Mouse (Mus musculus) MEL (cell line): ENCODE results near the gene Usp40. TPM values are rescaled to one million over a fixed set of nuclear protein-coding genes. Genes with fewer than 3 reads are reported as not detected.
A peak's percentile ranks its signal among the peaks of the same experiment; 100 is the strongest.

Experiments used
- DNase-seq: peaks from one replicate; pipeline ENCODE4 v3.0.0; 2011; ENCODE audit warnings: low read depth, low spot score
- H3K27ac ChIP-seq: 2 replicates; pipeline ENCODE4 v1.5.1; 2012; ENCODE audit warnings: low read depth, mild to moderate bottlenecking, control low read depth, low read length, moderate library complexity; ENCODE audit not compliant: control insufficient read depth
- H3K27me3 ChIP-seq, 2 experiments: fragments of 150-350 bp in 1 of 2; sonication (generic) in 1 of 2; 2 replicates each; pipeline ENCODE4 v1.6.1; 2012; ENCODE audit warnings: low read length in 2 of 2, mild to moderate bottlenecking in 2 of 2, improper control_type of control experiment in 1 of 2, moderate library complexity in 1 of 2; ENCODE audit not compliant: insufficient read depth in 2 of 2, control insufficient read depth in 1 of 2
- H3K36me3 ChIP-seq, 2 experiments: 2 replicates each; pipeline ENCODE4 v1.6.1; 2012 to 2014; ENCODE audit warnings: low read length in 2 of 2, improper control_type of control experiment in 1 of 2, inconsistent platforms in 1 of 2, mild to moderate bottlenecking in 1 of 2; ENCODE audit not compliant: insufficient read depth in 2 of 2, control insufficient read depth in 1 of 2
- H3K4me1 ChIP-seq, 2 experiments: fragments of 150-350 bp in 1 of 2; sonication (generic) in 1 of 2; 2 replicates each; pipeline ENCODE4 v1.6.1; 2012; ENCODE audit warnings: low read length in 2 of 2, improper control_type of control experiment in 1 of 2, mild to moderate bottlenecking in 1 of 2; ENCODE audit not compliant: insufficient read depth in 2 of 2, control insufficient read depth in 1 of 2
- H3K4me3 ChIP-seq, 2 experiments: fragments of 150-350 bp in 1 of 2; sonication (generic) in 1 of 2; 2 replicates each; pipeline ENCODE4 v1.5.1; 2012; ENCODE audit warnings: low read depth in 2 of 2, low read length in 2 of 2, mild to moderate bottlenecking in 2 of 2, moderate library complexity in 2 of 2, control low read depth in 1 of 2, improper control_type of control experiment in 1 of 2; ENCODE audit not compliant: control insufficient read depth in 1 of 2, insufficient read depth in 1 of 2
- H3K79me2 ChIP-seq: 2 replicates; pipeline ENCODE4 v1.6.1; 2012; ENCODE audit warnings: mild to moderate bottlenecking, low read length, moderate library complexity; ENCODE audit not compliant: control insufficient read depth, poor library complexity, insufficient read depth
- H3K9ac ChIP-seq: 2 replicates; pipeline ENCODE4 v1.6.1; 2012; ENCODE audit warnings: low read depth, mild to moderate bottlenecking, control low read depth, low read length, moderate library complexity; ENCODE audit not compliant: control insufficient read depth, poor library complexity, severe bottlenecking
- H3K9me3 ChIP-seq: fragments of 150-350 bp; sonication (generic); replicated peaks from 2 replicates; pipeline ENCODE4 v1.6.1; 2012; ENCODE audit warnings: mild to moderate bottlenecking, low read length, improper control_type of control experiment, moderate library complexity; ENCODE audit not compliant: insufficient read depth
- BHLHE40 ChIP-seq: IDR thresholded peaks from 2 replicates; pipeline ENCODE4 v1.6.1; 2012; ENCODE audit warnings: low read depth, mild to moderate bottlenecking, inconsistent platforms, low read length, improper control_type of control experiment, borderline replicate concordance
- CHD1 ChIP-seq: IDR thresholded peaks from 2 replicates; pipeline ENCODE4 v1.6.1; 2012; ENCODE audit warnings: low read depth, mild to moderate bottlenecking, inconsistent platforms, low read length, improper control_type of control experiment
- CHD2 ChIP-seq: IDR thresholded peaks from 2 replicates; pipeline ENCODE4 v1.6.1; 2011; ENCODE audit warnings: low read length, improper control_type of control experiment
- E2F4 ChIP-seq: IDR thresholded peaks from 2 replicates; pipeline ENCODE4 v1.6.1; 2011; ENCODE audit warnings: low read depth, low read length, improper control_type of control experiment, borderline replicate concordance
- EP300 ChIP-seq, 2 experiments: IDR thresholded peaks; 2 replicates each; pipeline ENCODE4 v1.6.1; 2011; ENCODE audit warnings: improper control_type of control experiment in 2 of 2, low read length in 2 of 2, low read depth in 1 of 2, mild to moderate bottlenecking in 1 of 2
- ETS1 ChIP-seq: IDR thresholded peaks from 2 replicates; pipeline ENCODE4 v1.6.1; 2012; ENCODE audit warnings: low read depth, mild to moderate bottlenecking, inconsistent platforms, low read length, improper control_type of control experiment, moderate library complexity
- GATA1 ChIP-seq: IDR thresholded peaks from 2 replicates; pipeline ENCODE4 v1.6.1; 2011; ENCODE audit warnings: low read depth, low read length, improper control_type of control experiment
- HCFC1 ChIP-seq: IDR thresholded peaks from 2 replicates; pipeline ENCODE4 v1.6.1; 2012; ENCODE audit warnings: low read depth, mild to moderate bottlenecking, inconsistent platforms, low read length, improper control_type of control experiment, moderate library complexity
- JUND ChIP-seq: IDR thresholded peaks from 2 replicates; pipeline ENCODE4 v1.6.1; 2011; ENCODE audit warnings: low read depth, mild to moderate bottlenecking, improper control_type of control experiment, low read length
- KAT2A ChIP-seq: conservative IDR thresholded peaks from 2 replicates; pipeline ENCODE4 v1.6.1; 2012; ENCODE audit warnings: low read depth, low read length, improper control_type of control experiment, inconsistent platforms
- MAFK ChIP-seq: IDR thresholded peaks from 2 replicates; pipeline ENCODE4 v1.6.1; 2011; ENCODE audit warnings: low read depth, mild to moderate bottlenecking, low read length, improper control_type of control experiment, borderline replicate concordance
- MAX ChIP-seq: IDR thresholded peaks from 2 replicates; pipeline ENCODE4 v1.6.1; 2011; ENCODE audit warnings: low read length, improper control_type of control experiment
- MAZ ChIP-seq: IDR thresholded peaks from 2 replicates; pipeline ENCODE4 v1.6.1; 2012; ENCODE audit warnings: low read depth, mild to moderate bottlenecking, inconsistent platforms, low read length, improper control_type of control experiment
- MYB ChIP-seq: IDR thresholded peaks from 2 replicates; pipeline ENCODE4 v1.6.1; 2011; ENCODE audit warnings: mild to moderate bottlenecking, low read depth, low read length, improper control_type of control experiment
- MYC ChIP-seq: IDR thresholded peaks from 2 replicates; pipeline ENCODE4 v1.6.1; 2011; ENCODE audit warnings: low read depth, mild to moderate bottlenecking, low read length, improper control_type of control experiment, moderate library complexity
- NELFE ChIP-seq: IDR thresholded peaks from 2 replicates; pipeline ENCODE4 v1.6.1; 2011; ENCODE audit warnings: low read depth, low read length, improper control_type of control experiment
- NRF1 ChIP-seq: IDR thresholded peaks from 2 replicates; pipeline ENCODE4 v1.6.1; 2014; ENCODE audit warnings: low read depth, mild to moderate bottlenecking, inconsistent platforms, low read length, improper control_type of control experiment, moderate library complexity; ENCODE audit not compliant: poor library complexity, insufficient read depth, severe bottlenecking
- POLR2A ChIP-seq, 2 experiments: IDR thresholded peaks; 2 replicates each; pipeline ENCODE4 v1.6.1; 2011 to 2012; ENCODE audit warnings: low read length in 2 of 2, mild to moderate bottlenecking in 2 of 2, control low read depth in 1 of 2, improper control_type of control experiment in 1 of 2, low read depth in 1 of 2, moderate library complexity in 1 of 2; ENCODE audit not compliant: control insufficient read depth in 1 of 2, insufficient read depth in 1 of 2, poor library complexity in 1 of 2
- POLR2AphosphoS2 ChIP-seq: IDR thresholded peaks from 2 replicates; pipeline ENCODE4 v1.6.1; 2011; ENCODE audit warnings: low read length, improper control_type of control experiment
- POLR2AphosphoS5 ChIP-seq: IDR thresholded peaks from 2 replicates; pipeline ENCODE4 v1.6.1; 2012; ENCODE audit warnings: low read depth, borderline replicate concordance, mild to moderate bottlenecking, inconsistent platforms, low read length, moderate library complexity, mixed read lengths
- RCOR1 ChIP-seq: IDR thresholded peaks from 2 replicates; pipeline ENCODE4 v1.6.1; 2012; ENCODE audit warnings: low read depth, mild to moderate bottlenecking, inconsistent platforms, low read length, improper control_type of control experiment
- SIN3A ChIP-seq: IDR thresholded peaks from 2 replicates; pipeline ENCODE4 v1.6.1; 2012; ENCODE audit warnings: low read length, improper control_type of control experiment, inconsistent platforms
- TAL1 ChIP-seq: IDR thresholded peaks from 2 replicates; pipeline ENCODE4 v1.6.1; 2012; ENCODE audit warnings: mild to moderate bottlenecking, inconsistent platforms, low read length, moderate library complexity, mixed read lengths
- TBP ChIP-seq: IDR thresholded peaks from 2 replicates; pipeline ENCODE4 v1.8.0; 2011; ENCODE audit warnings: low read depth, low read length, improper control_type of control experiment
- TCF12 ChIP-seq: IDR thresholded peaks from 2 replicates; pipeline ENCODE4 v1.6.1; 2014; ENCODE audit warnings: low read depth, mild to moderate bottlenecking, inconsistent platforms, low read length, improper control_type of control experiment, moderate library complexity
- UBTF ChIP-seq: IDR thresholded peaks from 2 replicates; pipeline ENCODE4 v1.6.1; 2012; ENCODE audit warnings: low read depth, mild to moderate bottlenecking, inconsistent platforms, low read length, improper control_type of control experiment, moderate library complexity, borderline replicate concordance; ENCODE audit not compliant: insufficient read depth
- USF1 ChIP-seq: IDR thresholded peaks from 2 replicates; pipeline ENCODE4 v1.6.1; 2014; ENCODE audit warnings: low read depth, mild to moderate bottlenecking, inconsistent platforms, low read length, improper control_type of control experiment, moderate library complexity
- ZC3H11A ChIP-seq: IDR thresholded peaks from 2 replicates; pipeline ENCODE4 v1.6.1; 2012; ENCODE audit warnings: low read depth, mild to moderate bottlenecking, inconsistent platforms, low read length, improper control_type of control experiment
- ZKSCAN1 ChIP-seq: IDR thresholded peaks from 2 replicates; pipeline ENCODE4 v1.6.1; 2012; ENCODE audit warnings: low read depth, mild to moderate bottlenecking, inconsistent platforms, low read length, improper control_type of control experiment, moderate library complexity
- ZMIZ1 ChIP-seq: IDR thresholded peaks from 2 replicates; pipeline ENCODE4 v1.6.1; 2012; ENCODE audit warnings: low read depth, mild to moderate bottlenecking, inconsistent platforms, low read length, improper control_type of control experiment, moderate library complexity
- ZNF384 ChIP-seq: IDR thresholded peaks from 2 replicates; pipeline ENCODE4 v1.6.1; 2012; ENCODE audit warnings: low read depth, mild to moderate bottlenecking, inconsistent platforms, low read length, improper control_type of control experiment
- polyA plus RNA-seq, 2 experiments: library from polyadenylated mRNA; stranded (reverse) in 1 of 2; unstranded in 1 of 2; fragments of >175 nt in 1 of 2; fragments of >200 nt in 1 of 2; gene quantifications; 2 replicates each; pipeline versions ENCODE4 v1.2.1 to v1.2.4; 2012; ENCODE audit warnings: low replicate concordance in 2 of 2, low read depth in 1 of 2; ENCODE audit not compliant: insufficient read length in 2 of 2, insufficient read depth in 1 of 2, missing spikeins in 1 of 2
- total RNA-seq: library from RNA; depleted of rRNA; stranded (reverse); fragments of 300-350 nt; gene quantifications from 2 replicates; pipeline ENCODE4 v1.2.3, GENCODE M21; 2012

Usp40 gene
- total and polyA plus RNA-seq, 3 experiments = 8.9 to 10.1 TPM; not detected in 1

DNA sequence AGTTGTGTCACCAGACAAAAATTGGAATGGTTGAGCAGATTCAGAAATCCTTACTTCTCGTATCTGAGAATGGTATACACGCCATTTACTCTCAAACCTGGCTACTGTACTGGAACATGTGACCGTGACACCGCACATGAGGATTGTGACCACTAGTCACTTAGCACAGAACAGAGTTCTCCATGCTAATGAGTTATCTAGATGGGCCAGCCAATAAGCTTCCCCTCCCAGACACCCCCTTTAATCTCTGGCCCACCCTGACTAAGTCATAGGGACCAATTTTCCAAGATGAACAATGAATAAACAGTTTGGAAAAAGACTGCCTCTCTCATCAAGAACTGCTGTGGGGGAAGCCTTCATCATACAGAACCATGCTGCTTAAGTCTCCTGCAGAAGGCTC, 47.6 kb downstream of the Usp40 start (continued):
- TF ChIP-seq POLR2A (IDR thresholded peaks at IDR 0.05; ENCODE audit: control insufficient read depth in 1 of 2, insufficient read depth in 1 of 2, low read depth in 1 of 2, low read length in 2 of 2, poor library complexity in 1 of 2) = no peak
- TF ChIP-seq NRF1 = no peak
- TF ChIP-seq UBTF = no peak
- 0 out of 2 replicates have a peak, but pooled peaks have one; percentile 52 for TF ChIP-seq MYC
- no peak for TF ChIP-seq E2F4
- TF ChIP-seq MAFK = no peak
- TF ChIP-seq ZMIZ1 = 0 out of 2 replicates have a peak, but pooled peaks have one; percentile 65
- no peak for TF ChIP-seq MAZ
- TF ChIP-seq POLR2AphosphoS5 = no peak
- TF ChIP-seq KAT2A = no peak

DNA sequence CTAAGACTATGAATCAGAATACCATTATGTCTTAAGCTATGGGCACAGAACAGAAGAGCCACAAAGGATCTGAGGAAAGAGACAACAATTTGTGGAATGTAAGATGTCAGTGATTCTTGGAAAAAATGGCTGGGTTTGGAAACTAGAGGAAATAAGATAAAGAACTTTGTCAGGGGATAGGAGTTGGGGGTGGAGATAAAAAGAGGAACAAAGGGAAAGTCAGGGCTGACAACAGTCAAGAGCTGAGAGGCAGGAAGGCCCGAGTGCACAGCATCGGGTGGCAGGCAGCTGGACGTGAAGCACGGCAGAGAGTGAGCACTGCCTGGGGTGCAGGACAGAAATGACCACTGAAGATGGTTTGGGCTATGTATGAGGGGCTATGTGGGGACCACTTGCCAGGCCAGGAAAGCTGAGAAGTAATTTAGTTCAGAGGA, 48.3 kb downstream of the Usp40 start:
- TF ChIP-seq POLR2A (IDR thresholded peaks at IDR 0.05; ENCODE audit: control insufficient read depth in 1 of 2, insufficient read depth in 1 of 2, low read depth in 1 of 2, low read length in 2 of 2, poor library complexity in 1 of 2) = peak; percentile 74 to 84; a peak in 3 of 4 replicates
- peak; percentile 68; the same call in 1 of the 2 replicates for TF ChIP-seq POLR2AphosphoS2
- no peak for TF ChIP-seq CHD1
- TF ChIP-seq E2F4 = no peak
- TF ChIP-seq SIN3A = peak; percentile 80; the same call in 1 of the 2 replicates
- TF ChIP-seq MAX = no peak
- TF ChIP-seq KAT2A = no peak
- no peak; the same call in 1 of the 2 replicates for TF ChIP-seq BHLHE40
- no peak for TF ChIP-seq ZNF384
- peak; percentile 70; the same call in 1 of the 2 replicates for TF ChIP-seq GATA1
- peak; percentile 78 for TF ChIP-seq TCF12
- peak; percentile 71 to 79 for TF ChIP-seq EP300 (IDR thresholded peaks at IDR 0.05; ENCODE audit: low read depth in 1 of 2, low read length in 2 of 2)
- TF ChIP-seq CHD2 = no peak
- no peak for TF ChIP-seq ZC3H11A
- no peak; the same call in 1 of the 2 replicates for TF ChIP-seq MYB
- 0 out of 2 replicates have a peak, but pooled peaks have one; percentile 12 for TF ChIP-seq HCFC1
- peak; percentile 23; the same call in 1 of the 2 replicates for TF ChIP-seq TAL1
- TF ChIP-seq RCOR1 = peak; percentile 73
- peak; percentile 74 for TF ChIP-seq TBP
- TF ChIP-seq JUND = no peak
- no peak for TF ChIP-seq ZKSCAN1
- TF ChIP-seq MAZ = peak; percentile 55; the same call in 1 of the 2 replicates
- TF ChIP-seq NELFE = peak; percentile 67
- peak; percentile 80 for TF ChIP-seq ETS1
- peak; percentile 64 for TF ChIP-seq ZMIZ1
- TF ChIP-seq USF1 = no peak
- TF ChIP-seq, all 39 proteins: peak for 14
- Histone ChIP-seq H3K9me3 (no peaks in the 10 kb centered on the region), H3K79me2 (peaks cover 2% of the 10 kb centered on the region; the same call in 1 of the 2 replicates), H3K9ac (peak overlapping the region; percentile 77), H3K27me3 (no peaks in the 10 kb centered on the region), H3K4me3 (peak overlapping the region; percentile 34 to 42), H3K27ac (peak overlapping the region; percentile 100), H3K36me3 (peaks cover 3 to 42% of the 10 kb centered on the region in 2 experiments), H3K4me1 (peaks cover 21 to 31% of the 10 kb centered on the region in 2 experiments)
- peak; percentile 90 for DNase-seq
